Mouse (Mus musculus) cortical plate, adult 2 months (tissue): Measurements from ENCODE around the gene Ptprc.

Experiments used
- CTCF ChIP-seq: fragments of 200-500 bp; IDR thresholded peaks from 2 replicates; pipeline ENCODE4 v1.5.1; 2011; ENCODE audit warnings: mild to moderate bottlenecking, control low read depth, low read length; ENCODE audit not compliant: insufficient read depth; ENCODE audit errors: extremely low read depth
- POLR2A ChIP-seq: fragments of 200-500 bp; IDR thresholded peaks from 2 replicates; pipeline ENCODE4 v1.6.1; 2011; ENCODE audit warnings: mild to moderate bottlenecking, low read length, control low read depth; ENCODE audit not compliant: insufficient read depth; ENCODE audit errors: extremely low read depth

DNA sequence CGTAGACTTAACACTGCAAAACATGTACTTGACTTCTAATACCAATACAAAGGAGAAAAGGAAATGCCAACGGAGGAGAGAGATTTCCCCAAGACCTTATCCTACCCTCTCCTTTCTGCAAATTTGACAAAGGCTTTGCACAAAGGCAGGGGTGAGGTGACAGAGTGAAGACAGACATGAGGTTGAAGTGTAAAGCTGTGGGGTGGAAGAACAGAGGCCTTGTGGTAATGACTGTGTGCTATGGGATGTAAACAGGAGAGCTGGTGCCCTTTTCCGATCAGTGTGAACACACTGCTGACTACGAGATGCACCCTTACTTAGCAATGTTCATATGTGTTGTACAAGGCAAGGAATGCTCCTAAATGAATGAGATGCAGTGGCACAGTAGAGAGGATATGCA lies 12.6 kb upstream of the Ptprc start:
- TF ChIP-seq CTCF (no peak), POLR2A (no peak)
